25 mouse cellular contexts compared by ENCODE assay signal in the genomic region with DNA sequence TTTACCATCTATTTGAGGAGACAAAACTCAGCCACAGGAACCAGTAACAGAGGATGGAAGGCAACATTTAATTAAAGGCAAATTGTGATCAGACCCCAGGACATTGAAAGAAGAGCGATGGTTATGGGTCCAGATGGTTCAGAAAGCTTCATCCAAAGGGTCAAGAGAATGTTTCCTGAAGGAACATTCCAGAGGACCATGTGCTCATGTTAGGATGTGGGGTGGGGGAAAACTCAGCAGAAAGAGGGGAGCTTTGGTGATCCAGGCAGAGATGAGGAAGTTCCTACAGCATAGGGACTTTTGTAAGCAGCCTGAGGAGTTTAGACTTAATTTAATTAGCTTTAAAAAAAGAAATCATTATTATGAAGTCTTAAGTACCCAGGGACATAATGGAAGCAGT.
"Had no signal": no experiment of that assay in that cellular context is flagged by ENCODE, and none has a peak within 500 bp of the region (broad histone marks: within the 10 kb centered on the region; RNA-seq: fewer than 3 reads in every experiment).

No protein-coding gene starts in this region.

- H3K9me3 ChIP-seq: heart, embryonic 10.5 days; heart, embryonic 13.5 days; heart, embryonic 15.5 days; hindbrain, embryonic 13.5 days; hindbrain, embryonic 15.5 days; kidney, embryonic 15.5 days; limb, embryonic 13.5 days; limb, embryonic 15.5 days; liver, embryonic 12.5 days had no signal

- H3K4me2 ChIP-seq: heart, embryonic 13.5 days; heart, embryonic 15.5 days; hindbrain, embryonic 13.5 days; hindbrain, embryonic 15.5 days; kidney, embryonic 15.5 days; limb, embryonic 13.5 days; limb, embryonic 15.5 days; liver, embryonic 12.5 days had no signal

- ATAC-seq: hindbrain, postnatal 0 days; liver, embryonic 12.5 days had no signal

- H3K4me3 ChIP-seq: gastrocnemius, adult 2 months; heart, embryonic 10.5 days; heart, embryonic 13.5 days; heart, embryonic 15.5 days; hindbrain, embryonic 13.5 days; hindbrain, embryonic 15.5 days; kidney, embryonic 15.5 days; limb, embryonic 13.5 days; limb, embryonic 15.5 days; liver, embryonic 12.5 days had no signal

- H3K9ac ChIP-seq: heart, embryonic 13.5 days; heart, embryonic 15.5 days; hindbrain, embryonic 13.5 days; hindbrain, embryonic 15.5 days; kidney, embryonic 15.5 days; limb, embryonic 13.5 days; limb, embryonic 15.5 days; liver, embryonic 12.5 days; liver, embryonic 14.5 days had no signal

- H3K36me3 ChIP-seq: heart, embryonic 10.5 days; heart, embryonic 13.5 days; heart, embryonic 15.5 days; hindbrain, embryonic 13.5 days; hindbrain, embryonic 15.5 days; kidney, embryonic 15.5 days; limb, embryonic 13.5 days; limb, embryonic 15.5 days; liver, embryonic 12.5 days had no signal

- H3K4me1 ChIP-seq: heart, embryonic 15.5 days; hindbrain, embryonic 15.5 days; limb, embryonic 13.5 days; limb, embryonic 15.5 days; liver, embryonic 12.5 days had no signal

- DNase-seq: gastrocnemius, adult 2 months; gastrocnemius, postnatal 10 days; gastrocnemius, postnatal 25 days; heart, adult 18-20 months; heart, postnatal 14 days; heart, postnatal 36 days; kidney, adult 11 months; kidney, adult 2 months; kidney, adult 9 months; kidney, postnatal 10 days; kidney, postnatal 36 days; layer of hippocampus, adult 9-11 months; layer of hippocampus, postnatal 36 days; left cerebral cortex, postnatal 4 days had no signal

- H3K27ac ChIP-seq: gastrocnemius, adult 2 months; heart, embryonic 10.5 days; heart, embryonic 13.5 days; heart, embryonic 15.5 days; hindbrain, embryonic 13.5 days; hindbrain, embryonic 15.5 days; hindbrain, postnatal 0 days; kidney, embryonic 15.5 days; limb, embryonic 13.5 days; limb, embryonic 15.5 days; liver, embryonic 12.5 days; liver, embryonic 14.5 days had no signal

- H3K27me3 ChIP-seq: heart, embryonic 13.5 days; heart, embryonic 15.5 days; hindbrain, embryonic 13.5 days; hindbrain, embryonic 15.5 days; kidney, embryonic 15.5 days; limb, embryonic 13.5 days; limb, embryonic 15.5 days; liver, embryonic 12.5 days had no signal
